Mouse (Mus musculus) embryonic facial prominence, embryonic 10.5 days (tissue): Measurements from ENCODE around the gene Rab11fip3. TPM values are rescaled to one million over a fixed set of nuclear protein-coding genes. Genes with fewer than 3 reads are reported as not detected.
A peak's percentile ranks its signal among the peaks of the same experiment; 100 is the strongest.

Experiments used
- DNase-seq: peaks from one replicate; pipeline ENCODE4 v3.0.0-alpha.2; 2017; ENCODE audit warnings: low spot score
- H3K27ac ChIP-seq: fragments of 300-500 bp; sonication (generic); replicated peaks from 2 replicates; pipeline ENCODE4 v1.5.1; 2016; ENCODE audit warnings: mild to moderate bottlenecking
- H3K27me3 ChIP-seq: fragments of 300-500 bp; sonication (generic); replicated peaks from 2 replicates; pipeline ENCODE4 v1.6.1; 2016; ENCODE audit warnings: low read depth, mild to moderate bottlenecking; ENCODE audit not compliant: poor library complexity, severe bottlenecking
- H3K36me3 ChIP-seq: fragments of 300-500 bp; sonication (generic); replicated peaks from 2 replicates; pipeline ENCODE4 v1.6.1; 2016; ENCODE audit warnings: mild to moderate bottlenecking, moderate library complexity
- H3K4me1 ChIP-seq: fragments of 300-500 bp; sonication (generic); 2 replicates; pipeline ENCODE4 v1.6.1; 2016
- H3K4me3 ChIP-seq: fragments of 300-500 bp; sonication (generic); 2 replicates; pipeline ENCODE4 v1.5.1; 2016; ENCODE audit warnings: mild to moderate bottlenecking, moderate library complexity
- H3K9me3 ChIP-seq: fragments of 300-500 bp; sonication (generic); 2 replicates; pipeline ENCODE4 v1.6.1; 2016; ENCODE audit warnings: mild to moderate bottlenecking
- WGBS: fragments of 180-500 bp; shearing (Covaris S2); methylation state at CpG from one replicate; pipeline ENCODE4 v1.1.7; 2016; 5-methylcytosine and 5-hydroxymethylcytosine counted together
- polyA plus RNA-seq: library from polyadenylated mRNA; unstranded; fragments of >200 nt; fragmentation: Nextera tagmentation; extraction: Ambion mirVana; gene quantifications from 2 replicates; pipeline ENCODE4 v1.2.1, GENCODE M21; 2016

The Rab11fip3 gene
- polyA plus RNA-seq, 1 experiment from 2014 or later: 25.3 TPM

DNA sequence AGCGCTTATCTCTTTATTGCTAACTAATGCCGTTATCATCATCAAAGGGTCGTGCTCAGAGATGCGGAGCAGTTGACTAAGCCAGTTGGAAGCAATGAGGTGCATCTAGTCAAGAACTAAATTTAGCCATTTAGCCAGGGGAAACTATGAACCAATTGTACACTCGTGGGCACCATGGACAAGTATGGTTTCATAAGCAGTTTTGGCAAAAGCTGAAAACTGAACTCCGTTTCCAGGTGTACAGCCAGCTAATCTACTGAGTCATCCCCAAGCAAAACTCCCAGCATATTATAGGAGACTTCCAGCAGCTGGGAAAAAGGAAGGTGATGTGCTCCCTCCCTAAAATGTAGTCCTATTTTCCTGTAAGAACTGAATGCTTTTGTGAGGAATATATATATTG is 781 bp upstream of the Rab11fip3 start:
- WGBS: 41% methylated on average over 6 of the region's 6 CpGs
- peaks cover 16% of the 10 kb centered on the region for H3K36me3 ChIP-seq
- H3K27me3 ChIP-seq: peaks cover 31% of the 10 kb centered on the region
- no peak for DNase-seq
- H3K4me3 ChIP-seq: peak overlapping the region; percentile 90
- peaks cover 41% of the 10 kb centered on the region for H3K4me1 ChIP-seq
- H3K9me3 ChIP-seq: no peaks in the 10 kb centered on the region
- no peak overlapping the region for H3K27ac ChIP-seq

DNA sequence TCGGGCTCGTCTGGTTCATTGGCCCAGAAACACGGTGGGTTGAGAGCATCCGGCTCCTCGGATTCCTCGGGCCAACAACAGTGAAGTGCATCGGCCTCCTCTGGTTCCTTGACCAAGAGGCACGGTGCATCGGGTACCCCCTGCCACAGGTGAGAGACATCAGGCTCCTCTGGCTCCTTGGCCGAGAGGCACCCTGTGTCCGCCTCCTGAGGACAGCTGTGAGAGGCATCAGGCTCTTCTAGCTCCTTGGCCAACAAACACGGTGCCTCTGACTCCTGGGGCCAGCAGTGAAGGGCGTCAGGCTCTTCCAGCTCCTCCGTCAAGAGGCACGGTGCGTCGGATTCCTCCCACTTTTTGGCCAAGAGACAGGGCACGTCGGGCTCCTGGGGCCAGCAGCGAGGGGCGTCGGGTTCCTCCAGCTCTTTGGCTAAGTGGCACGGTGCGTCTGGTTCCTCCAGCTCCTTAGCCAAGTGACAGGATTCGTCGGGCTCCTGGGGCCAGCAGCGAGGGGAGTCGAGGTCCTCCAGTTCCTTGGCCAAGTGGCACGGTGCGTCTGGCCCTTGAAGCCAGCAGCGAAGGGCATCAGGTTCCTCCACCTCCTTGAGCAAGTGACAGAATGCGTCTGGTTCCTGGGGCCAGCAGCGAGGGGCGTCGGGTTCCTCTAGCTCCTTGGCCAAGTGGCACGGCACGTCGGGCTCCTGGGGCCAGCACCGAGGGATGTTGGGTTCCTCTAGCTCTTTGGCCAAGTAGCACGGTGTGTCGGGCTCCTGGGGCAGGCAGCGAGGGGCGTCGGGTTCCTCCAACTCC is 1.1 kb downstream of the Rab11fip3 start:
- H3K36me3 ChIP-seq: peaks cover 35% of the 10 kb centered on the region
- peak overlapping the region; percentile 94 for H3K27ac ChIP-seq
- H3K9me3 ChIP-seq: no peaks in the 10 kb centered on the region
- under 1% methylated on average over 44 of the region's 44 CpGs for WGBS
- peaks cover 51% of the 10 kb centered on the region for H3K4me1 ChIP-seq
- peaks cover 31% of the 10 kb centered on the region for H3K27me3 ChIP-seq
- DNase-seq: no peak
- peak overlapping the region; percentile 90 for H3K4me3 ChIP-seq

DNA sequence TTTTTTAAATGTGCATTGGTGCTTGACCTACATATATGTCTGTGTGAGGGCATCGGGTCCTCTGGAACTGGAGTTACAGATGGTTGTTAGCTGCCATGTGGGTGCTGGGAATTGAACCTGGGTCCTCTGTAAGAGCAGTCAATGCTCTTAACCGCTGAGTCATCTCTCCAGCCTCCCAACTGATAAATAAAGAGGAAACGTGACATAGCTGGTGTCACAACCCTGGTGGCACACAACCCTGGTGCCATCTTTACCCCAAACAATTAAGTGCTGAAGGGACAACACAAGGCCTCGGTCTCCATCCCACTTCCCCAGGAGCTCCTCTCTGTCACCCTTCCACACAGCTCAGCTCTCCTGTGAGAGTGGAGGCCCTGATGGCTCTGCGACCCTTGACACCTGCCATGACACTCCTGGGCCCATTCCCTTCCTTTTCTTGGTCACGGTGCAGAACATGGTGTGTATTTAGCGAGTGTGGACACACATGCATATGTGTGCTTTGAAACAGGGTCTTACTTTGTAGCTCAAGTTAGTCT is 2.8 kb downstream of the Rab11fip3 start:
- Histone ChIP-seq H3K36me3 (peaks cover 52% of the 10 kb centered on the region), H3K27ac (no peak overlapping the region), H3K9me3 (no peaks in the 10 kb centered on the region), H3K4me1 (peaks cover 51% of the 10 kb centered on the region), H3K27me3 (peaks cover 20% of the 10 kb centered on the region), H3K4me3 (peak overlapping the region; percentile 90)
- no peak for DNase-seq
- WGBS: 90% methylated on average over 7 of the region's 7 CpGs

DNA sequence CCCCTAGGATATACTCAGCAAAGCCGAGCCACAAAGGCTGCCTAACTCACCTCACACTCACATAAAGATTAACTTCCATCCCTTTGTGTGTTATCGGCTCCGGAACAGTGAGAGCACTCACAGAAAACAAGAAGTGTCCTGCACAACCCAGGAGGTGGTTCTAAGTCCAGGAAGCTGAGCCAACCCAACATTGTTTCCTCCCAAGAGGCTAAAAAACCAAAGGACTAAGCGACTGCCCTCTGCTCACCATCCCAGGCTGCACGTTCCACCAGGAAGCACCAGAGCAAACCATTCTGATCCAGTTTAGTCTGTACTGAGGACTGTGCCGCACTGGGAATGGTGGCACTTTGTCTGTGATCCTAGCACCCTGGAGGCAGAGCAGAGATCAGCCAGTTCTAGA is 4.4 kb downstream of the Rab11fip3 start:
- Histone ChIP-seq H3K9me3 (no peaks in the 10 kb centered on the region), H3K4me3 (peak overlapping the region; percentile 14; the same call in 1 of the 2 replicates), H3K36me3 (peaks cover 59% of the 10 kb centered on the region), H3K27me3 (peaks cover 6% of the 10 kb centered on the region; the same call in 1 of the 2 replicates), H3K27ac (no peak overlapping the region), H3K4me1 (peaks cover 49% of the 10 kb centered on the region)
- 87% methylated on average over 6 of the region's 6 CpGs for WGBS
- no peak for DNase-seq

DNA sequence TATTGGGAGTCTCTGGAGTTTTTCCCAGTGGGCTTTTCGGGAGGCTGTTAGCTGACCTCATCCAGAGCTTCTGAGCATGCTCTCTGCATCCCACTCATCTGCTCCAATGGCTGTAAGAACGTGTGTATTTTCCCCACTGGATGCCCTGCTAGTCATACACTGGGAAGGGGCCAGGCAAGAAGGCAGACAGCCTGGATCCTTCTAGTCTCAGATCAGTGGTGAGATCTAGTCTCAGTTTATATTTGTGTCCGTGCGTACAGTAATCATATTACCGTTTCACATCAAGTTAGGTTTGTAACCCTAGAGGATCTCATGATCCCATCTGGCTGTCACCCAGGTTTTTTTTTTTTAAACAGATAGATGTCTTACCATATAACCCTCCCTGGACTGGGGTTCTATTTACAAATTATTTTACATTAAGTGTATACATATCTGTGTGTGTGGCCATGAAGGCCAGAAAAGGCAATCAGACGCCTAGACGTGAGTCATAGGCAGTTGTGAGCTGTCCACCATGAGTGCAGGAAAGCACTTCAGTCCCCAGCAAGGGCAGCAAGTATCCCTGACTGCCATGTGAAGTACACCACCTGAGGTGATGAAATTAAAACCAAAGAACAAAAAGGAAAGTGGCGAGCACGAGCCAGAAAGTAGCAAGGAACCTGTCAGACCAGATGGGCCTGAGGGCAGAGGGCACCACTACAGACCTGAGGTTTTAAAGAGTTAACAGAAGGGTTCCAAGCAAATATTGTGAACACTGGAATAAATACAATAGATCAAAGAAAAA is 11.4 kb downstream of the Rab11fip3 start:
- peaks cover 88% of the 10 kb centered on the region for H3K36me3 ChIP-seq
- DNase-seq: no peak

DNA sequence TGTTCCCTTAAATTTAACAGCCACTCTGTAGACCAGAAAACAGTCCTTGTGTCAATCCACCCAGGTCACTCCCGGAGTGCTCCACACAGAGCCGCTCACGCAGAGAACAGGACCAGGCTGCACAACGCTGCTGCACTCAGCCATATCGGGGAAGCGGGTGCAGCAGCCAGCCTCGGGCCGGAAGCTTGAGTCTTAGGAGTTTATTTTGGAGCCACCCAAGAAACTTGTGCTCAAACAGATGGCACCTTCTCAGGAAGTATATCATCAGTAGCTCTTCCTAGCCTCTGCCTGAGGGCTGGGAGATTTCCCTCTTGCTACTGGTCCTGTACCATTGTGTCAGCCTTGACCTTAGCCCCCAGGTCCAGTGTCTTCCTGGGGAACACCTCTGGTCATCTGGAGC is 12.1 kb downstream of the Rab11fip3 start:
- peaks cover 87% of the 10 kb centered on the region for H3K36me3 ChIP-seq

More for the DNA sequence above, 11.4 kb downstream of the Rab11fip3 start:
- H3K4me1 ChIP-seq: peaks cover 19% of the 10 kb centered on the region
- WGBS: 84% methylated on average over 9 of the region's 9 CpGs
- no peak overlapping the region for H3K4me3 ChIP-seq
- H3K9me3 ChIP-seq: no peaks in the 10 kb centered on the region
- no peak overlapping the region for H3K27ac ChIP-seq
- no peaks in the 10 kb centered on the region for H3K27me3 ChIP-seq

DNA sequence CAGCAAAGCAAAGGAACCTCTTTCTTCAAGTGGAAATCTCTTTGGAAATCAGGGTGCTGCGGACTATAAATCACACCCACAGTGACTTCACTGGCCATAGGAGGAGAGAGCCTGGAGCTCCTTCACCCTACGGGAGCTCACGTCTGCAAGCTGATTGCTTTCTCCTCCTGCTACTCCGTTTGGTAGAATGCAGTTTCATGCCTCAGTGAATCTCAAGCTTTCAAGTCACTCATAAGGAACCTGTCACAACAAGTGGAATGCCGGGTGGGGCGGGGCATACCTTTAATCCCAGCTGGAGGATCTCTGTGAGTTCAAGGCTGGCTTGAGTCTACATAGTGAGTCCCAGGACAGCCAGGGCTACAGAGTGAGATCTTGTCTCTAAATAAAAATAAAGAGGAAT is 14.2 kb downstream of the Rab11fip3 start:
- H3K4me1 ChIP-seq: peaks cover 19% of the 10 kb centered on the region
- 67% methylated on average over 6 of the region's 6 CpGs for WGBS
- no peak overlapping the region for H3K4me3 ChIP-seq
- peaks cover 95% of the 10 kb centered on the region for H3K36me3 ChIP-seq
- H3K27me3 ChIP-seq: no peaks in the 10 kb centered on the region
- H3K9me3 ChIP-seq: no peaks in the 10 kb centered on the region
- DNase-seq: no peak
- no peak overlapping the region for H3K27ac ChIP-seq

More for the DNA sequence above, 12.1 kb downstream of the Rab11fip3 start:
- no peaks in the 10 kb centered on the region for H3K27me3 ChIP-seq
- H3K4me1 ChIP-seq: peaks cover 19% of the 10 kb centered on the region
- no peak for DNase-seq
- WGBS: 92% methylated on average over 8 of the region's 8 CpGs
- no peaks in the 10 kb centered on the region for H3K9me3 ChIP-seq
- H3K4me3 ChIP-seq: no peak overlapping the region
- H3K27ac ChIP-seq: no peak overlapping the region

DNA sequence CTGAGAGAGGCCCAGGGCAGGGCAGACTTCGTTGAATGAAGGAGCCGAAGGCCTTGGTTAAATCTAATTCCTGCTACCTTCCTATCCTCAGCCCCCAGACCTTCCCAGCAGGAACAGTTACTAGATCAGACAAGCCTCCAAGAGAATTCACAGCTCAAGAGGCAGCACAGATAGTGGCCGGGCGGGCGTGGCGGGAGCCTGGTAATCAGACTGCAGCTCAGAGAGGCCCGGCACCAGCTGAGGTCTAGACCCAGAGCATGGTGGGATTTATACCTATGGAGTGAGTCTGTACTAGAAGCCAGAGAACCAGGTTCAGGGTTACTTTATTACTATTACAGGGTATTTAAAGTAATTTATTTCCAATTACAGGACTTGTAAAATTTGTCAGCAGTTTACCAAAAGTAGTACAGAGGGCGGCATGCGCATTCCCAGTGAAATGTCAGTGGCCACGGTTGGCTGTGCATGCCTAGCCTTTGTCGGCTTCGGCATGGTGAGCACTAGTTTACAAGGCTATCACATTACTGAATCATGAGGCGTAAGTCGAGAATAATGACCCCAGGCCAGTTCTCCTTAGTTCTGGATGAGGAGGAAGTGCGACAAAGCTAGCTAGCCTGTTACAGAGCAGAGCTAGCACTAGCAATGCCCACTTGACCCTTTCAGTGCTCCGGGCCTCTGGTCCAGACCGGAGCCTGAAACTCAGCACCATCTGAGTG is 15.1 kb downstream of the Rab11fip3 start:
- Histone ChIP-seq H3K27me3 (no peaks in the 10 kb centered on the region), H3K36me3 (peaks cover 91% of the 10 kb centered on the region), H3K27ac (no peak overlapping the region), H3K9me3 (no peaks in the 10 kb centered on the region), H3K4me3 (no peak overlapping the region), H3K4me1 (peaks cover 19% of the 10 kb centered on the region)
- WGBS: 62% methylated on average over 17 of the region's 17 CpGs
- DNase-seq: peak; percentile 21

DNA sequence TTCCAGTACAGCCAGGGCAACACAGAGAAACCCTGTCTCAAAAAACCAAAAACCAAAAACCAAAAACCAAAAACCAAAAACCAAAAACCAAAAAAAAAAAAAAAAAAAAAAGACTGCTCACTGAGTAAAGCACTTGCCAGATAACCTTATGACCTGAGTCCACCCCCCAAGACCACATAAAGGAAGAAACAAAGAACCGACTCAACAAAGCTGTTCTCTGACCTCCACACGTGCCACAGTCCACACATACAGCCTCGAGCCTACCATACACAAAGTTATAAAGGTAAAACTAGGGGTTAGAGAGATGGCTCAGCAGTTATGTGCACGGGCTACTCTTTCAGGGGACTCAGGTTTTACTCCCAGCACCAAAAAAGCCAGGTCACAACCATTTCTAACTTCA is 16.6 kb downstream of the Rab11fip3 start:
- no peak for DNase-seq
- Histone ChIP-seq H3K4me1 (peaks cover 19% of the 10 kb centered on the region), H3K9me3 (no peaks in the 10 kb centered on the region), H3K36me3 (peaks cover 82% of the 10 kb centered on the region), H3K27ac (no peak overlapping the region), H3K4me3 (no peak overlapping the region), H3K27me3 (no peaks in the 10 kb centered on the region)
- WGBS: 91% methylated on average over 4 of the region's 4 CpGs

DNA sequence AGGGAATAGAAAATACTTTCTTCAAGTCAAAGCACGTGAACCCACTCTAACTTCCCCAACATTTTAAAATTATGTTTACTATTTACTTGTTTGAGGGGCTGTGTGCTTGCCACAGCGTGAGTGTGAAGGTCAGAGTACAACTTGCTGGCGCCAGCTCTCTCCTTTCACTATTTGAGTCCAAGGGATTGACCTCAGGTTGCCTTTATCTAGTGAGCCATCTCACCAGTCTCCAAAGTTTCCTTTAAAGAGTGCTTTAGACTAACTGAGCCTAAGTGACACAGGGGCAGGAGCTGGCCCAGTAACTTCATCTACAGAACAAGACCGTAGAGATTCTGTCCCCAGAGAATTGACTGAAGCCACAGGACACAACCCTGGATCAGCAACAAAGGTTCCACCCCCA is 17.3 kb downstream of the Rab11fip3 start:
- Histone ChIP-seq H3K4me3 (no peak overlapping the region), H3K36me3 (peaks cover 76% of the 10 kb centered on the region), H3K27ac (no peak overlapping the region), H3K4me1 (peaks cover 19% of the 10 kb centered on the region), H3K27me3 (no peaks in the 10 kb centered on the region), H3K9me3 (no peaks in the 10 kb centered on the region)
- no peak for DNase-seq
- 92% methylated on average over 4 of the region's 4 CpGs for WGBS

DNA sequence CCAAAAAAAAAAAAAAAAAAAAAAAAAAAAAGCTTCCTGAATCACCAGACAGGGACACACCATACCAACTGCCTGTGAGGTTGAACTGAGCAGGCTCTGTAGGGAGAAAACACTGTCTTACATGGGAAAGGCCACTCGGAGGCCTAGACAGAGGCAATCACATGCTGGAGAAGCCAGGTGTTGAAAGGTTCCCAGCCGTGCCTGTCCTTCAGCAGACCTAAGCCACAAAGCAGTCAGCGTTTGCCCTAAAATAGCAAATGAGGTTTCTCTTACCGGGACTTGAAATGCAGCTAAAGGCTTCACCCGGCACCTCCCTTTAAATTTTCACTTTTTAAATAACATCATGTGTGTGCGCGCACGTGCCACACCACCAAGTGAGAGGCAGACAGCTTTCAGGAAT is 21.2 kb downstream of the Rab11fip3 start:
- no peaks in the 10 kb centered on the region for H3K9me3 ChIP-seq
- no peak overlapping the region for H3K4me3 ChIP-seq
- no peaks in the 10 kb centered on the region for H3K4me1 ChIP-seq
- peaks cover 58% of the 10 kb centered on the region for H3K36me3 ChIP-seq
- no peak overlapping the region for H3K27ac ChIP-seq
- H3K27me3 ChIP-seq: no peaks in the 10 kb centered on the region
- DNase-seq: no peak
- 87% methylated on average over 8 of the region's 8 CpGs for WGBS

DNA sequence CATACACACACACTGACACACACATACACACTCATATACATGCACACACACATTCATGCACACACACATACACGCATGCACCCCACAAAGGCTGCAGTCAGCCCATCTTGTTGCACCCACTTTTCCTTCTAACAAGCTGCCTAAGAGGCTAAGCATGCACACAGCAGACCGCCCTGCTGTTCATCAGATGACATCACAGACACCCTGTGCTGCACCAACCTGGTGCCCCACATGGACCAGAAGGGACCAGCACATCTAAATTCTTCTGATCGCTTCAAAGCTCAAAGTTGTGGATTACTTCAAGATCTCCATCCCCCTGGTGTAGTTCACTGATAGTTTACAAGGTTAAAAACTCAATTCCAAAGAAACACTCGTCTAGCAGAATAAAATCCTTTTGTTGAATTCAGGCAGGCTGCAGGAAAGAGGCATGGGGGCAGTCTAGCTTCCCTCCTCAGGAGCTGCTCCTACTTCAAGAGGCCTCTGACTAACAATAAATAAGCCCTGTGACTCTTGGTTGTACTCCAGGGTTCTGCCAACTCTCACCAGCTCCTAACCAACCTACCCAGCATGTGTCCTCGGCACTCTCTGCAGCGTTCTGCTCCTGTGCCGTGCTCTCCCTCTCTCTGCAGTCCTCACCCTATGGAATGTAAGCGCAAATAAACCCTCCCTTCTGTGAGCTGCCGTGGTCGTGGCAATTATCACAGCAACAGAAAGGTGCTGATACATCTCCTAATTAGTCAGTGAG is 22.9 kb downstream of the Rab11fip3 start:
- DNase-seq: no peak
- H3K4me3 ChIP-seq: no peak overlapping the region
- WGBS: 59% methylated on average over 10 of the region's 10 CpGs
- H3K9me3 ChIP-seq: no peaks in the 10 kb centered on the region
- no peaks in the 10 kb centered on the region for H3K4me1 ChIP-seq
- no peaks in the 10 kb centered on the region for H3K27me3 ChIP-seq
- no peak overlapping the region for H3K27ac ChIP-seq
- peaks cover 43% of the 10 kb centered on the region for H3K36me3 ChIP-seq
